Mouse (Mus musculus): Measurements from ENCODE around the gene Gkn2. TPM values are rescaled to one million over a fixed set of nuclear protein-coding genes. Genes with fewer than 3 reads are reported as not detected.

Gene Gkn2
- total RNA-seq, 2 experiments from 2014 or later: not detected

DNA sequence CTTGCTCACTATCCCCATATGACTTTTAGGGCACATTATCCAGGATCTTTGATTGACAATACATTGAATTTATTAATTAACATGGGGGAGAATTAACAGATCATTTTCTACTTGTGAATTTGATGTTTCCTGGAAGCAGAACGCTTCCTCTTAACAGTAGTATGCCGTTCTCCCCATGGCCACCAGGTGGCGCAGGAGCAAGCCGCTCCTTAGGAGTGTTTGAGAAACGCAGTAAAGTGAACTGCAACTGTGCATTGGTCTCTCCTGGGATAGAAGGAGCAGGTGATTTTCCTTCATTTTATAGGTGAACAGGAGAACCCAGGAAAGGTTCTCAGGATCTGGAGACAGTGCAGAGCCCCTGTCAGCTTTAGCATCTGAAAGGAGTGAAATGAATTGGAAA, 26.0 kb downstream of the Gkn2 start:
- DNase-seq (ENCODE audit: low spot score in 2 of 2): peak; percentile 60 to 70

GRCm38 (mm10) chr6:87399886-87400566, 26.9 kb downstream of the Gkn2 start:
- no peak for DNase-seq (ENCODE audit: low spot score in 2 of 2)

DNA sequence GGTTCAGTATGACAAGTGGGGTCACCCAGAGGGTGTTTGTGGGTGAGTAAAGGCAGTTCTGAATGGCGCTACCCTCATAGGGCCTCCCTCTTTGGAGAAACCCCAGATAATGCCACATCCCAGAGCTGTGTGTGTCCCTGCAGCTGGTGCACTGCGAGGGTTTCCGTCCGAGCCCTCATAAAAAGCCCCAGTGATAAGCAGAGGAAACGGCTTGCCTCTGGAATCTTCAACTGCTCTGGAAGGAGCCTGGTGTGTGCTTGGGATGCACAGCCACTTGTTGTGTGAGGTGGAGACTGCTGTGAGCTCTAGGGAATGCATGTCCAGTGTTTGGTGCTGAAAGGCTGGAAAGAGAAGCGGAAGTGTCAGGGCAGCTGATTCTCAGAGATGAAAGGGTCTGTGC, 28.3 kb downstream of the Gkn2 start:
- DNase-seq (ENCODE audit: low spot score in 2 of 2): no peak

GRCm38 (mm10) chr6:87412011-87412410, 38.9 kb downstream of the Gkn2 start:
- DNase-seq (ENCODE audit: low spot score in 2 of 2): no peak

GRCm38 (mm10) chr6:87422304-87422703, 49.1 kb downstream of the Gkn2 start:
- DNase-seq (ENCODE audit: low spot score in 2 of 2): no peak

DNA sequence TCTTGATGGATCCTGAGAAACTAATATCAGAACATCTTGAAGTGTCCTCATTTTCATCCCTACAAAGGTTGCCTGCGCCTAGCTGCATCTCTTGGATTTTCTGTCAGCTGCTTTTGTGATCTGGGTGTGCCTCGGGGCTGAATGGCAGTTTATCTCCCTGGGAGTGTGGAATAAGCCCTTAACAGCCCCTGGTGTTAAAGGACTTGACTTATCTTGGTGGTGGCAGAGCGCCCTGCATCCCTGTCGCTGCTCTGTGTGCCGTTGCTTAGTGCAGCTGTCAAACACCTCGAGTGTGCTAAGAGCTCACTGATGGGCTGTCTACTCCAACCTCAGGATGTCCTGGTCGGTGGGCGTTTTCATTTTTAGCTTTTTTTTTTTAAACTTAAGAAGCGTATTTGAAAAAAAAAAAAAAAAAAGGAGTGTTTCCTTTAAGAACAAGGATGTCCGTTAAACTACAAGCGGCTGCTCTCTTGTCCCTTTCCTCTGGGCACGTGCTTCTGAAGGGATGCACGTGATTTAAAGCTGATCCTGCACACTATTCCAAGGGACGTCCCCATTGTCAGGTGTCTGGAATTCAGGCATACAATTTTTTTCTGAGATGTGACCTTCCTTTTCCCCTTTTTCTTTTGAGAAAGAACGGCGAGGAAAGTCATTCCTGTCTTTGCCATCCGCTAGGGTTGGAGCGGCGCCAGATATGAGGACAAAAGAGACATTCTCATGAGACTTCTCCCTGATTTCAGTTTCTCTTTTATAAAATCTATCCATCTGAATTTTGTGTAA, 51.1 kb downstream of the Gkn2 start:
- no peak for DNase-seq (ENCODE audit: low spot score in 2 of 2)

DNA sequence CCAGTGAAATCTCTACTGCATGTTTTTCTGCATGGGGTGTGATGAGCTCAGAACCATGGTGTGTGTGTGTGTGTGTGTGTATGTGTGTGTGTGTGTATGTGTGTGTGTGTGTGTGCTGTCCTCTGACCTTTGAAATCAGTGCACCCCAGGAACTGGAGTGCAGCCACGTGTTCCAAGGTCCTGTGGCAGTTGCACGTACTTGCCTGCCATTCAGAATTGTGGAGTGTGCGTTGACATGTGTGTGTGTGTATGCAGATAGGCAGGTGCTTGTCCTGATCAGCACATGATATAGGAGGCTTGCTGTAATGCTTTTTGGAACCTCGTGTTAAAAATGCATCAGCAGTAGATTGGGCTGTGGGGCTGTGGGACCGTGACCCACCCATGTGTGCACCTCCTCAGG, 53.8 kb downstream of the Gkn2 start:
- DNase-seq (ENCODE audit: low spot score in 2 of 2): no peak

GRCm38 (mm10) chr6:87427616-87428015, 54.5 kb downstream of the Gkn2 start:
- DNase-seq (ENCODE audit: low spot score in 2 of 2): no peak

DNA sequence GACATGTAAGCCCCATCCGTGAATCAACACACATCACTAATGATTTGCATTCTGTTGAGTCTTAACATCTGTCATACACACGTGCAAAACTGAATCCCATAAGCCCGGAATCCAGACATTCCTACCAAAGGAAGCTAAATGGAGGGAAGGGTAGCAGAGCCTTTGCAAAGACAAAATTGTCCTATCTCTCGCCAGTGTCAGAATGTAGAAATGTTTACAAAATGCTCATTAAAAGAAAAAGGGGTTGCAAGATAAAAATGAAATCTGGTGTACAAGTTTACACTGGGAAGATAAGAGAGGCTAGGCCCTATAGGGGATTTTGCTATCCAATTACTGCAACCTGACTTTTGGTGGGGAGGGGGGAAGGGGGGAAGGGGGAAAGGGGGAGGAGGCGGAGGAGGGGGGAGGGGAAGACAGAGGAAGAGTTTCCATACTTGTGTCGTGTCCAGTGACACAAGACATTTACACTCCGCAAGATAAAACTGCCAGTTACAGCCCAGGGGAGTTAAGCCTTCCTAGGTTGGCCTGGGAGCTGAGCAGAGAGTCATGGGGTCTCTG, 55.4 kb downstream of the Gkn2 start, which contains the start of gene Bmp10:
TSS of gene Bmp10 (plus strand) at position 508 of the 558 bp plus-strand sequence.
- no peak for DNase-seq (ENCODE audit: low spot score in 2 of 2)

Other genes with a start within 250 kb of the Gkn2 start
- 100 to 1,000 TPM in 1 of 2 experiments, 10 to 100 TPM in 1; 88.0 to 109 TPM for gene Antxr1, start 37.5 kb upstream of the Gkn2 start, total RNA-seq (2021)
- gene Gkn1, start 22.4 kb upstream of the Gkn2 start, total RNA-seq (2021): not detected
- 1 to 10 TPM; 1.5 to 3.1 TPM for gene Gkn3, start 15.6 kb downstream of the Gkn2 start, total RNA-seq (2021)
- not detected for gene Bmp10, start 55.6 kb downstream of the Gkn2 start, total RNA-seq (2021)
- gene Arhgap25, start 159.9 kb downstream of the Gkn2 start, total RNA-seq (2021): 1 to 10 TPM; 4.4 to 4.6 TPM
- 1 to 10 TPM; 7.9 to 9.3 TPM for gene Prokr1, start 217.4 kb downstream of the Gkn2 start, total RNA-seq (2021)

Data from gastrocnemius, postnatal 4 days (tissue).